Mouse (Mus musculus): ENCODE results near the gene Gm3285.

- no peak; the same call in none of the 2 replicates for TF ChIP-seq CTCF (IDR thresholded peaks at IDR 0.05; ENCODE audit: low read depth, low read length)
- TF ChIP-seq POLR2A (IDR thresholded peaks at IDR 0.05; ENCODE audit: borderline replicate concordance, low read depth, low read length) = no peak
These were observed 20.8 kb downstream of the Gm3285 start for GRCm38 (mm10) chr10:77882553-77882952.

Data from bone marrow macrophage, adult 2 months (primary cell).